Comparison of ENCODE assay signal across 28 mouse cellular contexts in the genomic region with DNA sequence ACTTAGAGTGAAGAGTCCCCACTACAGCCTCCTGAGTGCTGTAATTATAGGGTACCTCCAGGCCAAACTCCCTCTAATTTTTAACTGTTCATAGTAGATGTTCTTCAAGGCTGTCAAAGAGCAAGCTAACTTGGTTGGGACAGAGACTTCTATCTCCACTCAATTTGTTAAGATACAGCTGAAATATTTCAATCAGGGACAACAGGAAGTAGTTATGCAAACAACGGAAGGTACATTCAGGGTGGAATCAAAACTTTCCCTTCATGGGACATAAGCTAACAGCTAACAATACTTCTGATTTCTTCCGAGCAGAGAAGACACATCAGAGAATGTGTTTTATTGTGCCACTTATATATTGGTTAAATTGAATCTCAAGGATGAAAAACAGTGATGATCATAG. TPM values are rescaled to one million over a fixed set of nuclear protein-coding genes. Genes with fewer than 3 reads are reported as not detected.
DNase-seq lines count a peak whose midpoint lies in the region; ATAC-seq and TF ChIP-seq lines count a peak whose summit lies in the region.
"Had no signal": no experiment of that assay in that cellular context is flagged by ENCODE, and none has a peak within 500 bp of the region (broad histone marks: within the 10 kb centered on the region; RNA-seq: fewer than 3 reads in every experiment).

No protein-coding gene starts in this region.

- no peaks in the 10 kb centered on the region for H3K79me2 ChIP-seq in heart, adult 2 months (replicated peaks; ENCODE audit: control insufficient read depth, insufficient read depth, low read length)

- TF ChIP-seq EP300 in heart, adult 2 months (IDR thresholded peaks at IDR 0.05; ENCODE audit: insufficient read depth, low read depth, low read length), result no peak
- no peak for TF ChIP-seq EP300 in stomach, postnatal 0 days (optimal IDR thresholded peaks at IDR 0.05)

- no peak for TF ChIP-seq POLR2A in heart, adult 2 months (IDR thresholded peaks at IDR 0.05; ENCODE audit: insufficient read depth, low read depth, low read length)

- peak overlapping the region; percentile 82 for H3K27ac ChIP-seq in heart, adult 2 months
- no peak overlapping the region for H3K27ac ChIP-seq in heart, embryonic 12.5 days (ENCODE audit: poor library complexity, severe bottlenecking)
- peak overlapping the region; percentile 83 for H3K27ac ChIP-seq in lung, embryonic 16.5 days (ENCODE audit: low read length)
- H3K27ac ChIP-seq in brown adipose tissue, adult 24 weeks (replicated peaks; ENCODE audit: low read depth, low read length), result peak overlapping the region; percentile 54; the same call in 1 of the 2 replicates
- H3K27ac ChIP-seq in stomach, postnatal 0 days (replicated peaks), result no peak overlapping the region
- H3K27ac ChIP-seq: embryonic facial prominence, embryonic 12.5 days; embryonic facial prominence, embryonic 15.5 days; forebrain, embryonic 12.5 days; forebrain, embryonic 15.5 days; heart, embryonic 13.5 days; hindbrain, embryonic 14.5 days; hindbrain, postnatal 0 days had no signal

- no peaks in the 10 kb centered on the region for H3K9me3 ChIP-seq in heart, embryonic 12.5 days (replicated peaks)
- no peaks in the 10 kb centered on the region for H3K9me3 ChIP-seq in lung, embryonic 16.5 days (ENCODE audit: control insufficient read depth, low read length)
- no peaks in the 10 kb centered on the region for H3K9me3 ChIP-seq in stomach, postnatal 0 days (ENCODE audit: control insufficient read depth, low read length)
- H3K9me3 ChIP-seq: embryonic facial prominence, embryonic 12.5 days; embryonic facial prominence, embryonic 15.5 days; forebrain, embryonic 12.5 days; forebrain, embryonic 15.5 days; G1E; heart, embryonic 13.5 days had no signal

- no peak overlapping the region for H3K4me2 ChIP-seq in heart, embryonic 12.5 days
- H3K4me2 ChIP-seq in lung, embryonic 16.5 days (ENCODE audit: low read depth, low read length), result no peak overlapping the region
- H3K4me2 ChIP-seq in stomach, postnatal 0 days (replicated peaks; ENCODE audit: low read depth), result no peak overlapping the region
- H3K4me2 ChIP-seq: embryonic facial prominence, embryonic 12.5 days; embryonic facial prominence, embryonic 15.5 days; forebrain, embryonic 12.5 days; forebrain, embryonic 15.5 days; heart, embryonic 13.5 days; hindbrain, embryonic 14.5 days had no signal

- no peak overlapping the region for H3K9ac ChIP-seq in heart, adult 2 months (ENCODE audit: low read depth, low read length)
- H3K9ac ChIP-seq in heart, embryonic 12.5 days, result no peak overlapping the region
- no peak overlapping the region for H3K9ac ChIP-seq in lung, embryonic 16.5 days (ENCODE audit: low read length)
- H3K9ac ChIP-seq in stomach, postnatal 0 days (ENCODE audit: low read length), result no peak overlapping the region
- H3K9ac ChIP-seq: embryonic facial prominence, embryonic 12.5 days; embryonic facial prominence, embryonic 15.5 days; forebrain, embryonic 12.5 days; forebrain, embryonic 15.5 days; heart, embryonic 13.5 days; hindbrain, embryonic 14.5 days had no signal

- peaks cover 32% of the 10 kb centered on the region for H3K4me1 ChIP-seq in heart, adult 2 months (ENCODE audit: control insufficient read depth, insufficient read depth, low read length)
- H3K4me1 ChIP-seq in heart, embryonic 12.5 days (replicated peaks), result peaks cover 31% of the 10 kb centered on the region
- peaks cover 44% of the 10 kb centered on the region for H3K4me1 ChIP-seq in lung, embryonic 16.5 days (replicated peaks; ENCODE audit: control insufficient read depth, insufficient read depth, low read length)
- peaks cover 36% of the 10 kb centered on the region for H3K4me1 ChIP-seq in brown adipose tissue, adult 24 weeks (ENCODE audit: control insufficient read depth, insufficient read depth, insufficient read length, low read length)
- no peaks in the 10 kb centered on the region; the same call in 1 of the 2 replicates for H3K4me1 ChIP-seq in stomach, postnatal 0 days (replicated peaks; ENCODE audit: control insufficient read depth, insufficient read depth)
- H3K4me1 ChIP-seq: embryonic facial prominence, embryonic 12.5 days; forebrain, embryonic 12.5 days; forebrain, embryonic 15.5 days had no signal

- ATAC-seq in heart, embryonic 12.5 days (ENCODE audit: insufficient number of reproducible peaks, low FRiP score), result no peak
- no peak for ATAC-seq in lung, embryonic 16.5 days (ENCODE audit: low read depth)
- ATAC-seq in stomach, postnatal 0 days (ENCODE audit: low FRiP score, low TSS enrichment), result no peak
- ATAC-seq: forebrain, embryonic 15.5 days; hindbrain, postnatal 0 days; inflammation-experienced regulatory T-cells, adult 6 months; Patski had no signal

- no peak for TF ChIP-seq CTCF in heart, adult 2 months (IDR thresholded peaks at IDR 0.05)
- TF ChIP-seq CTCF in stomach, postnatal 0 days (IDR thresholded peaks at IDR 0.05; ENCODE audit: low read depth), result no peak

- DNase-seq in heart, adult 2 months, result no peak
- no peak for DNase-seq in lung, adult 18-20 months
- no peak for DNase-seq in stomach, postnatal 0 days (ENCODE audit: low spot score)
- DNase-seq: adrenal gland, postnatal 10 days; adrenal gland, postnatal 36 days; B cell, adult 2 months; cerebellum, adult 11 months; cerebellum, adult 2 months; cerebellum, adult 9-11 months; cerebellum, postnatal 25 days; gastrocnemius, postnatal 14 days; heart, postnatal 14 days; heart, postnatal 4 days had no signal

- WGBS in heart, adult 2 months, result 38% methylated on average over 2 of the region's 2 CpGs
- WGBS in heart, embryonic 12.5 days, result 73% methylated on average over 2 of the region's 2 CpGs
- WGBS in lung, embryonic 16.5 days, result 48% methylated on average over 2 of the region's 2 CpGs
- 70% methylated on average over 2 of the region's 2 CpGs for WGBS in stomach, postnatal 0 days

- H3K27me3 ChIP-seq in heart, adult 2 months (ENCODE audit: control insufficient read depth, insufficient read depth, low read length), result no peaks in the 10 kb centered on the region
- H3K27me3 ChIP-seq in heart, embryonic 12.5 days (replicated peaks), result no peaks in the 10 kb centered on the region
- H3K27me3 ChIP-seq in lung, embryonic 16.5 days (ENCODE audit: control insufficient read depth, insufficient read depth, low read depth, low read length), result no peaks in the 10 kb centered on the region
- H3K27me3 ChIP-seq in stomach, postnatal 0 days (ENCODE audit: control insufficient read depth, insufficient read depth, low read length), result no peaks in the 10 kb centered on the region
- H3K27me3 ChIP-seq: CH12.LX; embryonic facial prominence, embryonic 12.5 days; embryonic facial prominence, embryonic 15.5 days; forebrain, embryonic 12.5 days; forebrain, embryonic 15.5 days; heart, embryonic 13.5 days; Patski had no signal

- intact Hi-C loops in heart, adult 2 months (cut with DNase I), result no loop called here

- H3K4me3 ChIP-seq in heart, adult 2 months, result no peak overlapping the region
- H3K4me3 ChIP-seq in heart, embryonic 12.5 days, result no peak overlapping the region
- H3K4me3 ChIP-seq in lung, embryonic 16.5 days (ENCODE audit: low read length), result no peak overlapping the region
- no peak overlapping the region for H3K4me3 ChIP-seq in brown adipose tissue, adult 24 weeks (ENCODE audit: insufficient read depth, low read depth, low read length)
- H3K4me3 ChIP-seq in stomach, postnatal 0 days (ENCODE audit: low read depth, low read length), result no peak overlapping the region
- H3K4me3 ChIP-seq: embryonic facial prominence, embryonic 12.5 days; embryonic facial prominence, embryonic 15.5 days; erythroblast, embryonic 14.5 days; forebrain, embryonic 12.5 days; forebrain, embryonic 15.5 days; heart, embryonic 13.5 days had no signal

- H3K36me3 ChIP-seq in heart, adult 2 months (ENCODE audit: control insufficient read depth, insufficient read depth, low read length), result peaks cover 46% of the 10 kb centered on the region
- no peaks in the 10 kb centered on the region for H3K36me3 ChIP-seq in heart, embryonic 12.5 days
- no peaks in the 10 kb centered on the region for H3K36me3 ChIP-seq in lung, embryonic 16.5 days (ENCODE audit: control insufficient read depth, insufficient read depth, low read length)
- no peaks in the 10 kb centered on the region for H3K36me3 ChIP-seq in stomach, postnatal 0 days (ENCODE audit: control insufficient read depth, insufficient read depth, low read length)
- H3K36me3 ChIP-seq: embryonic facial prominence, embryonic 12.5 days; embryonic facial prominence, embryonic 15.5 days; forebrain, embryonic 12.5 days; forebrain, embryonic 15.5 days; G1E; heart, embryonic 13.5 days had no signal

RNA-seq across cellular contexts. Expression of gene Sptbn1, which starts 20.1 kb away (rescaled TPM):
- total RNA-seq in heart, adult 2 months (2021), result 100 to 1,000 TPM; 509 to 570 TPM
- polyA plus RNA-seq in heart, adult 2 months (2012; rRNA removed), result 169 and 246 TPM in 2 replicates
- 188 and 194 TPM in 2 replicates for polyA plus RNA-seq in heart, embryonic 12.5 days (2016; fragmentation: Nextera tagmentation; extraction: Ambion mirVana)
- 169 and 187 TPM in 2 replicates for polyA plus RNA-seq in lung, embryonic 16.5 days (2015; fragmentation: Nextera tagmentation; extraction: Ambion mirVana)
- 199 and 225 TPM in 2 replicates for polyA plus RNA-seq in brown adipose tissue, adult 24 weeks (2012; ENCODE audit: insufficient read depth, insufficient read length, missing spikeins)
- polyA plus RNA-seq in stomach, postnatal 0 days (2015; fragmentation: Nextera tagmentation; extraction: Ambion mirVana), result 57.2 and 57.4 TPM in 2 replicates

Comparison
In these comparisons a context has a peak if more than half of its experiments do, and no peak if none do; other contexts are left out.
1. H3K27ac ChIP-seq: peak in heart, adult 2 months (single experiment), lung, embryonic 16.5 days (single experiment) and brown adipose tissue, adult 24 weeks (single experiment); none in heart, embryonic 12.5 days (single experiment) and stomach, postnatal 0 days (single experiment).